In the genomic region with DNA sequence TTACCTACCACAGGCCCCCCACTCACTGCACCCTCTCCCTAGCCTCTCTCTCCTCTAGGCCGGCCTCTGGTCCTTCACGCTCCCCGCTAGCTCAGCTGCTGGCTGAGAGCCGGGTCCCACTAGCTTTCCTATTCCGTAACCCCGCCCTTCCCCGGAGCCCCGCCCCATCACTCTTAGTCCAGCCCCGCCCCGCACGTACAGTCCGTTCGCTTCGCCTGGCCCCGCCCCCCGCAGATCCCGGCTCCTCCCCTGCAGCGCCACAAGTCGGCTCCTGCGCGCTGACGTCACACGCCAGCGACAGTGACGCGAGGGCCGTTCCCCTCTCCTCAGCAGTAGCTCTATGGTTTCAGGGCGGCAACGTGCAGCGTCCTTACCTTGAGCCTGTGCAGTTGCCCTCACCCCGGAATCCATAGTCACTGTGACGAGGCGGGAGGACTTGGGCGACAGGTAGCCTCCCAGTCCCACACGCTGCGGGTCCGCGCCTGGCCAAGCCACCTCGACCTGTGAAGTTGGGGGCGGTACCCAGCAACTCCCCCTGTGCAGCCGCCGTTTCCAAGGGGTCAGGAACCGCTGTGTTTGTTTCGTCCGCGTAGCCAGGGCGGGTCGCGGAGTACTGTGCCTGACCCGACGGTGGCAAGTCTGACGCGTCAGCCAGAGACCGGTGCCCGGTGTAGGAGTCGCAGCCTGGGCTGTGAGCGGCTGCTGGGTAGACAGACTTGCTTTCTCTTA, we compare ENCODE assay signal across 8 mouse cellular contexts. TPM values are rescaled to one million over a fixed set of nuclear protein-coding genes. Genes with fewer than 3 reads are reported as not detected.
A peak's percentile ranks its signal among the peaks of the same experiment; 100 is the strongest.
DNase-seq lines count a peak whose midpoint lies in the region; ATAC-seq lines count a peak whose summit lies in the region.

Gene Nek1 (plus strand): TSS at position 286 of the 729 bp plus-strand sequence.

- WGBS in heart, embryonic 13.5 days = under 1% methylated on average over 57 of the region's 57 CpGs
- under 1% methylated on average over 57 of the region's 57 CpGs for WGBS in liver, embryonic 12.5 days (ENCODE audit: insufficient replicate concordance)
- under 1% methylated on average over 56 of the region's 57 CpGs for WGBS in stomach, embryonic 15.5 days

- H3K4me1 ChIP-seq in brown adipose tissue, adult 24 weeks (ENCODE audit: control insufficient read depth, insufficient read depth, insufficient read length, low read length) = no peaks in the 10 kb centered on the region
- H3K4me1 ChIP-seq in heart, embryonic 13.5 days = peaks cover 17% of the 10 kb centered on the region
- H3K4me1 ChIP-seq in liver, embryonic 12.5 days = peaks cover 23% of the 10 kb centered on the region
- H3K4me1 ChIP-seq in stomach, embryonic 15.5 days = peaks cover 4% of the 10 kb centered on the region; the same call in 1 of the 2 replicates

- peaks cover 3% of the 10 kb centered on the region for H3K36me3 ChIP-seq in heart, embryonic 13.5 days
- peaks cover 3% of the 10 kb centered on the region for H3K36me3 ChIP-seq in liver, embryonic 12.5 days
- no peaks in the 10 kb centered on the region for H3K36me3 ChIP-seq in stomach, embryonic 15.5 days

- peak within 1 kb of the TSS; percentile 91 for H3K4me2 ChIP-seq in heart, embryonic 13.5 days
- H3K4me2 ChIP-seq in liver, embryonic 12.5 days = peak within 1 kb of the TSS; percentile 78
- peak within 1 kb of the TSS; percentile 80 for H3K4me2 ChIP-seq in stomach, embryonic 15.5 days

- H3K27me3 ChIP-seq in heart, embryonic 13.5 days (replicated peaks) = no peaks in the 10 kb centered on the region
- no peaks in the 10 kb centered on the region for H3K27me3 ChIP-seq in liver, embryonic 12.5 days (replicated peaks)
- H3K27me3 ChIP-seq in stomach, embryonic 15.5 days (replicated peaks) = no peaks in the 10 kb centered on the region

- peak within 1 kb of the TSS; percentile 90 for H3K9ac ChIP-seq in heart, embryonic 13.5 days
- H3K9ac ChIP-seq in liver, embryonic 12.5 days = peak within 1 kb of the TSS; percentile 83
- H3K9ac ChIP-seq in stomach, embryonic 15.5 days = peak within 1 kb of the TSS; percentile 59

- peak; percentile 92 for ATAC-seq in heart, embryonic 13.5 days (ENCODE audit: extremely low read depth, insufficient number of reproducible peaks, low FRiP score, low TSS enrichment)
- peak; percentile 93 for ATAC-seq in liver, embryonic 12.5 days
- ATAC-seq in stomach, embryonic 15.5 days (ENCODE audit: insufficient read depth, low FRiP score, low read depth) = peak; percentile 94

- peak within 1 kb of the TSS; percentile 75 for H3K27ac ChIP-seq in brown adipose tissue, adult 24 weeks (replicated peaks; ENCODE audit: low read depth, low read length)
- H3K27ac ChIP-seq in heart, embryonic 13.5 days (replicated peaks) = peak within 1 kb of the TSS; percentile 96
- peak within 1 kb of the TSS; percentile 97 for H3K27ac ChIP-seq in liver, embryonic 12.5 days
- peak within 1 kb of the TSS; percentile 95 for H3K27ac ChIP-seq in stomach, embryonic 15.5 days

- peak; percentile 100 for DNase-seq in CD4-positive, CD25-positive, alpha-beta regulatory T cell, adult 2 months (ENCODE audit: low read depth, low spot score)
- peak; percentile 70 for DNase-seq in fat pad, adult 2 months (ENCODE audit: extremely low read depth, low read depth, low spot score)
- DNase-seq in kidney, postnatal 10 days = peak; percentile 100
- peak; percentile 96 to 97 for DNase-seq in natural killer cell, adult 2 months (ENCODE audit: low spot score in 2 of 2)

- H3K9me3 ChIP-seq in heart, embryonic 13.5 days = no peaks in the 10 kb centered on the region
- H3K9me3 ChIP-seq in liver, embryonic 12.5 days (replicated peaks) = 0 out of 2 replicates have a peak, but pooled peaks cover 3% of the 10 kb centered on the region
- H3K9me3 ChIP-seq in stomach, embryonic 15.5 days = no peaks in the 10 kb centered on the region

- peak within 1 kb of the TSS; percentile 90 for H3K4me3 ChIP-seq in brown adipose tissue, adult 24 weeks (ENCODE audit: insufficient read depth, low read depth, low read length)
- H3K4me3 ChIP-seq in heart, embryonic 13.5 days = peak within 1 kb of the TSS; percentile 89
- H3K4me3 ChIP-seq in liver, embryonic 12.5 days = peak within 1 kb of the TSS; percentile 83
- H3K4me3 ChIP-seq in stomach, embryonic 15.5 days (replicated peaks) = peak within 1 kb of the TSS; percentile 87

RNA-seq across cellular contexts. Expression of gene Nek1, which starts in this region (rescaled TPM):
- polyA plus RNA-seq in brown adipose tissue, adult 24 weeks (2012; ENCODE audit: insufficient read depth, insufficient read length, missing spikeins) = 4.9 and 6.2 TPM in 2 replicates
- polyA plus RNA-seq in heart, embryonic 13.5 days (2015; fragmentation: Nextera tagmentation; extraction: Ambion mirVana) = 10.6 and 11.6 TPM in 2 replicates
- polyA plus RNA-seq in liver, embryonic 12.5 days (2016; fragmentation: Nextera tagmentation; extraction: Ambion mirVana) = 10.1 and 10.6 TPM in 2 replicates
- polyA plus RNA-seq in stomach, embryonic 15.5 days (2015; fragmentation: Nextera tagmentation; extraction: Ambion mirVana) = 17.2 and 17.8 TPM in 2 replicates

Comparison
In these comparisons a context has a peak if more than half of its experiments do, and no peak if none do; other contexts are left out.
1. Peak in every context shown above with its lines: DNase-seq, ATAC-seq, H3K4me3 ChIP-seq and H3K27ac ChIP-seq.